Mouse (Mus musculus): ENCODE measurements around the gene Grip1. TPM values are rescaled to one million over a fixed set of nuclear protein-coding genes. Genes with fewer than 3 reads are reported as not detected.

The Grip1 gene
- polyA plus RNA-seq, 1 experiment from 2014 or later: 3.8 TPM

GRCm38 (mm10) chr10:119644289-119644688 is 190.7 kb downstream of the Grip1 start:
- Histone ChIP-seq H3K9me3 (no peaks in the 10 kb centered on the region), H3K27me3 (replicated peaks; ENCODE audit: low read depth, poor library complexity, severe bottlenecking) (no peaks in the 10 kb centered on the region), H3K36me3 (replicated peaks) (no peaks in the 10 kb centered on the region), H3K27ac (replicated peaks) (no peak overlapping the region), H3K4me3 (no peak overlapping the region), H3K4me1 (peaks cover 31% of the 10 kb centered on the region)
- peak; percentile 53 for DNase-seq (ENCODE audit: low spot score)
- WGBS: 27% methylated on average over 5 of the region's 5 CpGs

DNA sequence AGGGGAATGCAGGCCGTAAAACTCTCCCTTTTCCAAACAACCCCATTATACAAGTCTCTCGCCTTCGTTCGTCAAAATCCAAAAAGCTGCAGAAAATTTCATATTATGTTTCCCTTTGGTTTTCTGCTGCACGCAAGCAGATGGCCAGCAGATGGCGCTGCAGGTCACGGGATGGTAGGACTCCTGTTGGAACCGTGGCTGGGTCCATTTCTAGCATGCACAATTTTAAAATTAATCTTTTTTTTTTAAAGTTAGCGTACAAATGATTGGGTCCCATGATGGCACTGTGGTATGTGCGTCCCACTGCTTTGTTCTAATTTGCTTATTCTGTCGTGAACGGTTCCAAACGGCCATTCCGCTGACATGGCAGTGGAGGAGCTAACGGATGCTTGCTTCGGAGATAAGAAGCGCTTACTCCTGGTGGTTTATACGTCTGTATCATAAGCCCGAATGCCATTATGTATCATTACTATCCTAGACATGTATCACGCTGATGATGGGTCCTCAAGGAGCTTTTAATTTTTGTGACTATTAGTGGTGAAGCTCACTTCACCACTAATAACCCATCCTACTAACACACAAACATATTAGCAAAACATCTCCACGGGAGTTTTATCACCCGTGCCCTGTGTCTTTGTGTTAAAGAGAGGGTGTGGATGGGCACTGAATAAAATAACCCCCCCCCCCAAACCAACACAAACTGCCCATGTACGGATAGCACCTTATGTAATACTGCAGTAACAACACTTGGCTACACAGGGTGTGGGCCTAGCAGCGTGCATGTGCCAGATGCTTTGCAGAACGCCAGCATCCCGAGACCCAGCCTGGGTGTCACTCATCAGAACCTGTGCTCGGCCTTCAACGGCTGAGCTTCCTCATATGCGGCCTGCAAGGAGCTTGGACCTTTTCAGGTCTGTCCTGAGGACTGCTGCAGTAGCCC is 193.1 kb downstream of the Grip1 start:
- 68% methylated on average over 29 of the region's 29 CpGs for WGBS

DNA sequence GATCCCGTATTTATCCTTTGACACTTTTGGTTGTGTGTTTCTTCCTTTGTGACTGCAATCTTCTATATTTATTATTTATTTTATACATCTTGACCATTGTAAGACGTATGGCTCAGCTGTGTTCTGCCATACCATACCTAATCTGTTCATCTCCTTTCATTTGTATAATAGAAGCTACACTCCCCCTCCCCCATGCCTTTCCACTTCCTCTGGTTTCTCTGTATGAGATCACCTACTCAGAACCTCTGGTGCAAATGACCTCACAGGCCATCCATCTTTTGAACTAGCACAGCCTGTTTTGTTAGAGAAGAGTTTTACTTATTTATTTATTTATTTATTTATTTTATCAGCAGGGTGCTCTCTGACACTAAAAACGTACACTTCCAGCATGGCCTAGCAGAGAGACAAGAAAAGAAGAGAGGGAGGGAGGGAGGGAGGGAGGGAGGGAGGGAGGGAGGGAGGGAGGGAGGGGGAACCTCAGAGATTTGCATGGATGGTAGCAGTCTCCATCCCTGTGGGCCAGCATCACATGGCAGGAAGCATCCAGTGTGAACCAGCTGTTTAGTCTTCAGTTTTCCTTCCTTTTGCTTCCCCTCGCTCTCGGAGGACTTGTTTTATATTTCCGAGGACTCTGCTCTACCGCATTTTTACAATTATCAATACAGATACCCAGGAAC is 207.2 kb downstream of the Grip1 start:
- 70% methylated on average over 7 of the region's 7 CpGs for WGBS

More for the DNA sequence above, 193.1 kb downstream of the Grip1 start:
- Histone ChIP-seq H3K4me3 (no peak overlapping the region), H3K27me3 (replicated peaks; ENCODE audit: low read depth, poor library complexity, severe bottlenecking) (no peaks in the 10 kb centered on the region), H3K36me3 (replicated peaks) (no peaks in the 10 kb centered on the region), H3K4me1 (peaks cover 21% of the 10 kb centered on the region), H3K27ac (replicated peaks) (no peak overlapping the region), H3K9me3 (no peaks in the 10 kb centered on the region)
- DNase-seq (ENCODE audit: low spot score): peak; percentile 72

DNA sequence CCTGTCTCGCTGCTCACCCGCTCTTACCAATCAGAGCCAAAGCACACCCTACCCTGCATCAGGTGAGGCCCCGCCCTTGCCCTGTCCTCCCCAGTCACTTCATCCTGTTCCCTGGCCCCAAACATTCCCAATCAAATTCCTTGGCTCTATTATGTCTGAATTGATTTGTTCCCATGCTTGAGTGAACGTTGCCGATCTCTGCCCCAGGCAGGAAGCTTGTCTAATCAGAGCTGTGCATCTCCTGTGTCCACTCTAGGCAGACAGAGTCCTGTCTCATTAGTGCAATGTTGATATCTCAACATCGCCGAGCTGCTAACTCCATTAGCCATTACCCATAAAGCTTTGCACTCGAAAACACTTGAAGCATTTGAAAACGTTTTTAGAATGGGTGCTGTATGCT is 210.0 kb downstream of the Grip1 start:
- H3K36me3 ChIP-seq (replicated peaks): no peaks in the 10 kb centered on the region
- H3K27ac ChIP-seq (replicated peaks): no peak overlapping the region
- 84% methylated on average over 9 of the region's 9 CpGs for WGBS
- no peaks in the 10 kb centered on the region for H3K27me3 ChIP-seq (replicated peaks; ENCODE audit: low read depth, poor library complexity, severe bottlenecking)
- H3K4me1 ChIP-seq: peaks cover 21% of the 10 kb centered on the region
- H3K4me3 ChIP-seq: no peak overlapping the region
- no peaks in the 10 kb centered on the region for H3K9me3 ChIP-seq
- no peak for DNase-seq (ENCODE audit: low spot score)

More for the DNA sequence above, 207.2 kb downstream of the Grip1 start:
- no peak for DNase-seq (ENCODE audit: low spot score)
- no peaks in the 10 kb centered on the region; the same call in 1 of the 2 replicates for H3K36me3 ChIP-seq (replicated peaks)
- H3K4me1 ChIP-seq: peaks cover 8% of the 10 kb centered on the region
- no peaks in the 10 kb centered on the region for H3K27me3 ChIP-seq (replicated peaks; ENCODE audit: low read depth, poor library complexity, severe bottlenecking)
- H3K9me3 ChIP-seq: peaks cover 11% of the 10 kb centered on the region
- H3K27ac ChIP-seq (replicated peaks): no peak overlapping the region
- H3K4me3 ChIP-seq: no peak overlapping the region

- 79% methylated on average over 11 of the region's 11 CpGs for WGBS
- Histone ChIP-seq H3K4me1 (peaks cover 20% of the 10 kb centered on the region), H3K36me3 (replicated peaks) (no peaks in the 10 kb centered on the region), H3K27me3 (replicated peaks; ENCODE audit: low read depth, poor library complexity, severe bottlenecking) (no peaks in the 10 kb centered on the region), H3K4me3 (no peak overlapping the region), H3K27ac (replicated peaks) (no peak overlapping the region), H3K9me3 (no peaks in the 10 kb centered on the region)
- DNase-seq (ENCODE audit: low spot score): no peak
Observed at GRCm38 (mm10) chr10:119666386-119666785, 212.8 kb downstream of the Grip1 start.

DNA sequence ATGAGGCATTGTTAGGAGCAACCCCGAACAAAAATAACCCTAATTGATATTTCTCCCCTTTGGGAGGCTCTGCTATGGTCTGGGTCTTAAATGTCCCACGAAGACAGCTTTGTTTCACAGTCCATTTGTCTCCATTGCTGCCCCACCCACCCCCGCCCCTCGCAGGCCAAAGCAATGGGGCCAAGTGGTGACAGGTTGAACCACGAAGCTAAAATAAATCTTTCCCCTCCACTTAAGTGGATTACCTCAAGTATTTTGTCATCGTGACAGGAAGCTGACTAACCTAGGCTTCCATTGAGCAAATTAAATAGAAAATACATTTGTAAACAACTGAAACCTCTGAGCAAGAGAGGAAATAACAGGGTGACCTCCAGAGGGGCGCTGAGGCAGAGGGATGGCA is 216.8 kb downstream of the Grip1 start:
- 76% methylated on average over 7 of the region's 7 CpGs for WGBS
- Histone ChIP-seq H3K27ac (replicated peaks) (no peak overlapping the region), H3K27me3 (replicated peaks; ENCODE audit: low read depth, poor library complexity, severe bottlenecking) (no peaks in the 10 kb centered on the region), H3K36me3 (replicated peaks) (no peaks in the 10 kb centered on the region), H3K4me1 (peaks cover 24% of the 10 kb centered on the region), H3K9me3 (no peaks in the 10 kb centered on the region), H3K4me3 (no peak overlapping the region)
- no peak for DNase-seq (ENCODE audit: low spot score)

DNA sequence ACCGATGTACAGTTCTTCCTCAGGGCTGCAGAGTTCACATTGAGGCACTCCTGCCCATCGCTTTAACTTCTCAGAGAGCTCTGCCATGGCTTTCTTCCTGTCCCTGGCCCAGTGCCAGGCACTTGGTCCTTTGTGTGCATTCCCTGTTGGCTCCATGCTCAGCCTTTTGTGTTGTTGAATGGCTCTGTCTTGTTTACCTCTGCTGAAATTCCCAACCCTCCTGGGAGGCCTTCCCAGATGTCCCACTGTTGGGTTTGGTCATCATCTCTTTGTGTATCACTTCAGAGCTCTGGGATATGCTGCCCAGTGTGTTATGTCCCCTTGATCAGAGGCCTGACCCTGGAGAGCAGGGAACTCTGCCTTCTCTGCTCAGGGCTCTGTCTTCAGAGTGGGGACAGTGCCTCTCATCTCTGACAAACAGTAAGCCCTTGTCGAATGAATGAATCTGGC is 230.8 kb downstream of the Grip1 start:
- DNase-seq (ENCODE audit: low spot score): no peak
- no peaks in the 10 kb centered on the region for H3K36me3 ChIP-seq (replicated peaks)

DNA sequence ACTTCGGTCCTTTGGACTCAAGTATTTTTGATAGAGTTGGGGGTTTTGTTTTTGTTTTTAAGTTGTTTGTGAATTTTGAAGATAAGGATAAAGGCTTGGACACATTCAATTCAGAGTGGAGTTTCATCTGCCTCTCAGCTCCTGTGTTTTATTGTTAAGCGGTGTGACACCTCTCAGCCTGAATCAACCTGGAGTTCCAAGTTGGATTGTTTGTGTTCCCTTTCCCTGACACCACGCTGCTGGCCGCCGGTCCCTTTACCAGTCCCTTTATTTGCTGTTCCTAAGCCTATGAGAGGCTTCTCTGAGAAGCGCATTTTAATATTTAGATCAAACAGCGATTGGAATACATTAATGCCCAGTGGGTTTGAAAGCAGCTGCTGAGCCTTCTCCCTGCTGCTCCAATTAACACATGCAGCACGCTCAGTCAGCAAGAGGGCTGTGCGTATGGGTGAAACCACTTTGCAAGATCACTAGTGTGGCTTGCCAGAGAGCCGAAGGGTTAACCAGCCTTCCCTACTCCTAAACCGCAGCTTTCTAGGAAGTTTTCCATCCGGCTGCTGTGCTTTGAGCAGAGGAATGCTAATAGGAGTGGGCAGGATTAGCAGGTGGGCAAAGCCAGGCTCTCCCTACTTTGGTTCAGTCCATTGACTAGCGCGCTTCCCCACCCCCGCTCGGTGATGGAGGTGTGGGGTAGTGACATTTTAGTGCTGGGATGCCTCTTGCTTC is 237.9 kb downstream of the Grip1 start:
- peaks cover 26% of the 10 kb centered on the region for H3K27me3 ChIP-seq (replicated peaks; ENCODE audit: low read depth, poor library complexity, severe bottlenecking)
- peak; percentile 60 for DNase-seq (ENCODE audit: low spot score)
- H3K27ac ChIP-seq (replicated peaks): peak overlapping the region; percentile 72; the same call in 1 of the 2 replicates
- H3K9me3 ChIP-seq: no peaks in the 10 kb centered on the region
- H3K4me3 ChIP-seq: peak overlapping the region; percentile 59
- whole genome bisulfite sequencing: 3% methylated on average over 16 of the region's 16 CpGs
- peaks cover 43% of the 10 kb centered on the region for H3K4me1 ChIP-seq
- no peaks in the 10 kb centered on the region for H3K36me3 ChIP-seq (replicated peaks)

More for the DNA sequence above, 230.8 kb downstream of the Grip1 start:
- no peak overlapping the region for H3K4me3 ChIP-seq
- no peaks in the 10 kb centered on the region for H3K9me3 ChIP-seq
- 0 out of 2 replicates have a peak overlapping the region, but pooled peaks have one; percentile 59 for H3K27ac ChIP-seq (replicated peaks)
- H3K27me3 ChIP-seq (replicated peaks; ENCODE audit: low read depth, poor library complexity, severe bottlenecking): no peaks in the 10 kb centered on the region
- H3K4me1 ChIP-seq: peaks cover 40% of the 10 kb centered on the region
- 68% methylated on average over 3 of the region's 3 CpGs for WGBS

DNA sequence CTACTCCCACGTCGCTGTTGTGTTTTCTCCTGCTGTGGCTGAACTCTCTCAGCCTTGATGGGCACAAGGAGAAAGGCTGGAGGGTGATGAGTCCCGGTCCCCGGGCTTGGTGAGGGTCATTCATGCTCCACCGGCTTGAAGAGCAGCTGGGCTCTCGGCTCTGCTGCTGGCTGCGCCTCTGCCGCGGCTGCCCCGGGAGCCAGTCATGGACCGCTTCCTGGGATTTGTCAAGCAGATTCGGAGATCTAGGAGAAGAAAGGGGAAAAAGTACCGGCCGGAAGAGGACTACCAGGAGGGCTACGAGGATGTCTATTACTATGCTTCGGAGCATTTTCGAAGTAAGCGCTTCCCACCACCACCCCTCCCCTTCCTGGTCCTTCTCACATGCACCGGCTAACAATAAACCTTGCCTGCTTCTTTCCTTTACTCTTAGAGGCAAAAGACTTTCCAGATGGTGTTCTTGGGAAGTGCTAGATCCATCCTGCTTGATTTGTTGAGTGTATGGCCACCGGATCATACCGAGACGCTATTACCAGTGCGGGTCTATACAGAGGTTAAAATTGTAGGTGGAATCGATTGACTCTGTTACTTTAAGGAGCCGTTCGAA is 238.8 kb downstream of the Grip1 start:
- no peaks in the 10 kb centered on the region for H3K36me3 ChIP-seq (replicated peaks)
- WGBS: 3% methylated on average over 26 of the region's 26 CpGs
- peak overlapping the region; percentile 51; the same call in 1 of the 2 replicates for H3K27ac ChIP-seq (replicated peaks)
- H3K9me3 ChIP-seq: no peaks in the 10 kb centered on the region
- DNase-seq (ENCODE audit: low spot score): peak; percentile 52
- peaks cover 26% of the 10 kb centered on the region for H3K27me3 ChIP-seq (replicated peaks; ENCODE audit: low read depth, poor library complexity, severe bottlenecking)
- peaks cover 40% of the 10 kb centered on the region for H3K4me1 ChIP-seq
- peak overlapping the region; percentile 59 for H3K4me3 ChIP-seq

- no peaks in the 10 kb centered on the region for H3K9me3 ChIP-seq
- no peak for DNase-seq (ENCODE audit: low spot score)
- H3K27me3 ChIP-seq (replicated peaks; ENCODE audit: low read depth, poor library complexity, severe bottlenecking): peaks cover 26% of the 10 kb centered on the region
- WGBS: 64% methylated on average over 5 of the region's 5 CpGs
- no peak overlapping the region for H3K27ac ChIP-seq (replicated peaks)
- peaks cover 30% of the 10 kb centered on the region for H3K4me1 ChIP-seq
- no peak overlapping the region for H3K4me3 ChIP-seq
- H3K36me3 ChIP-seq (replicated peaks): no peaks in the 10 kb centered on the region
Observed at GRCm38 (mm10) chr10:119693400-119693799, 239.8 kb downstream of the Grip1 start.

DNA sequence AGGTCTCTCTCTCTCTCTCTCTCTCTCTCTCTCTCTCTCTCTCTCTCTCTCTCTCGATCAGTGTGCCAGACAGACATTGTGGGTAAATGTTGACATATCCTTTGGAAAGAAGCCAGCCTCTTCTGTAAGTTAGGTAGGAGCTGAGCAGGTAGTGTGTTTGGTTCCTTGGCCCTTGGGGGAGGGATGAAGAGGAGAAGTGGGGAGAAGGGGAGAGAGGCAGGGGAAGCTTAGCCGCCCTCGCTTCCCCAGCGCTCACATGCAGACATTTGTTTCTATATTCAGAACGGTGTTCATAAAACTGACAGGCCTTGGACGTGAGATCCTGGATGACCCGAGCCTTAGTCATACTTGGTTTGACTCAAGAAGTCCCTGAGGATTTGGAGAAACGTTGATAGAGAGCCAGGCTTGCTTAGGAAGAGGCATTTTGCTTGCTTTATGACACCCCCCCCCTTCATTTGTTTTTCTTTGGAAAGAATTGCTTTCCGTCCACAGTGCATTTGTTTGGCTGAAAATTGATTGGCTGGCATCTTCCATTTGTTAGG is 243.7 kb downstream of the Grip1 start:
- H3K4me1 ChIP-seq: peaks cover 6% of the 10 kb centered on the region
- H3K27me3 ChIP-seq (replicated peaks; ENCODE audit: low read depth, poor library complexity, severe bottlenecking): peaks cover 13% of the 10 kb centered on the region
- no peak overlapping the region for H3K4me3 ChIP-seq
- H3K9me3 ChIP-seq: peaks cover 4% of the 10 kb centered on the region; the same call in 1 of the 2 replicates
- no peaks in the 10 kb centered on the region for H3K36me3 ChIP-seq (replicated peaks)
- WGBS: 79% methylated on average over 9 of the region's 9 CpGs
- no peak overlapping the region for H3K27ac ChIP-seq (replicated peaks)
- no peak for DNase-seq (ENCODE audit: low spot score)

Measured in embryonic facial prominence, embryonic 10.5 days (tissue).